Mouse (Mus musculus): ENCODE measurements around the gene Pkig.

- TF ChIP-seq CTCF (conservative IDR thresholded peaks at IDR 0.05 in 1 of 2, IDR thresholded peaks at IDR 0.05 in 1 of 2; ENCODE audit: low read depth in 2 of 2, low read length in 2 of 2) = no peak
- TF ChIP-seq MAFK (IDR thresholded peaks at IDR 0.05; ENCODE audit: insufficient replicate concordance, low read length) = no peak
- no peak for TF ChIP-seq POLR2A (IDR thresholded peaks at IDR 0.05; ENCODE audit: low read depth, low read length)
Observed at GRCm38 (mm10) chr2:163631223-163631622, 27.0 kb upstream of the Pkig start.

All from CH12.LX (cell line).